Mouse (Mus musculus) stomach, embryonic 15.5 days (tissue): ENCODE measurements around the gene Rassf2. TPM values are rescaled to one million over a fixed set of nuclear protein-coding genes. Genes with fewer than 3 reads are reported as not detected.

ENCODE experiments used
- ATAC-seq: fragments of 200-750 bp; cut with Nextera tagmentation; 2 replicates; pipeline ENCODE4 v1.8.0; 2017; ENCODE audit warnings: low read depth, moderate number of reproducible peaks, moderate TSS enrichment; ENCODE audit not compliant: insufficient read depth, low FRiP score
- H3K27ac ChIP-seq: fragments of 300-500 bp; sonication (generic); 2 replicates; pipeline ENCODE4 v1.5.1; 2015; ENCODE audit warnings: mild to moderate bottlenecking, inconsistent platforms
- H3K27me3 ChIP-seq: fragments of 300-500 bp; sonication (generic); replicated peaks from 2 replicates; pipeline ENCODE4 v1.6.1; 2015; ENCODE audit warnings: inconsistent platforms
- H3K36me3 ChIP-seq: fragments of 300-500 bp; sonication (generic); 2 replicates; pipeline ENCODE4 v1.6.1; 2015; ENCODE audit warnings: inconsistent platforms
- H3K4me1 ChIP-seq: fragments of 300-500 bp; sonication (generic); 2 replicates; pipeline ENCODE4 v1.6.1; 2015; ENCODE audit warnings: inconsistent platforms
- H3K4me2 ChIP-seq: fragments of 300-500 bp; sonication (generic); 2 replicates; pipeline ENCODE4 v1.6.1; 2015; ENCODE audit warnings: mild to moderate bottlenecking, inconsistent platforms
- H3K4me3 ChIP-seq: fragments of 300-500 bp; sonication (generic); replicated peaks from 2 replicates; pipeline ENCODE4 v1.5.1; 2015; ENCODE audit warnings: inconsistent platforms
- H3K9ac ChIP-seq: fragments of 300-500 bp; sonication (generic); 2 replicates; pipeline ENCODE4 v1.6.1; 2015; ENCODE audit warnings: inconsistent platforms
- H3K9me3 ChIP-seq: fragments of 300-500 bp; sonication (generic); 2 replicates; pipeline ENCODE4 v1.6.1; 2016; ENCODE audit warnings: inconsistent platforms
- WGBS: fragments of 180-500 bp; shearing (Covaris S2); methylation state at CpG from one replicate; pipeline ENCODE4 v1.1.7; 2015; 5-methylcytosine and 5-hydroxymethylcytosine counted together
- polyA plus RNA-seq: library from polyadenylated mRNA; unstranded; fragments of >200 nt; fragmentation: Nextera tagmentation; extraction: Ambion mirVana; gene quantifications from 2 replicates; pipeline ENCODE4 v1.2.1, GENCODE M21; 2015

The Rassf2 gene
- polyA plus RNA-seq, 1 experiment from 2014 or later = 10.9 TPM

DNA sequence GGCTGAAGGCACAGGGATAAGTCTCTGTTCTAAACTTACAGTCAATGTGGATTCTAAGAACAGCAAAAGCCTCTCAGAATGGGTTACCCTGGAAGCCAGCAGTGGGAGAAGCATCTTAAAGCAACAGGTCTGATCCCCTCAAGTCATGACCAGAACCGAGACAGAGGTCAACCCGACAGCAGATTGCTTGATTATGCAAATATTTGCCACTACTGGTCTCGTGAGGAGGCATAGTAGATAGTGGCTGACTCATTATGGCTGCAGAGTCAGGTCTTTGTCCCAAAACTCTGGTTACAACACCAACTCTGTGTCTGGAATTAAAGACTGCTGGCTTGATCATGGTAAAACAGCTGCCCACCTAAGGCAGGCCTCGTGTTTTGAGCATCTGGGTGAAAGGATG, 11.9 kb downstream of the Rassf2 start:
- ATAC-seq = no peak
- Histone ChIP-seq H3K4me1 (peaks cover 4% of the 10 kb centered on the region; the same call in 1 of the 2 replicates), H3K4me2 (no peak overlapping the region), H3K36me3 (no peaks in the 10 kb centered on the region), H3K27me3 (no peaks in the 10 kb centered on the region), H3K9ac (no peak overlapping the region), H3K4me3 (no peak overlapping the region), H3K9me3 (no peaks in the 10 kb centered on the region), H3K27ac (no peak overlapping the region)
- 58% methylated on average over 4 of the region's 4 CpGs for WGBS

DNA sequence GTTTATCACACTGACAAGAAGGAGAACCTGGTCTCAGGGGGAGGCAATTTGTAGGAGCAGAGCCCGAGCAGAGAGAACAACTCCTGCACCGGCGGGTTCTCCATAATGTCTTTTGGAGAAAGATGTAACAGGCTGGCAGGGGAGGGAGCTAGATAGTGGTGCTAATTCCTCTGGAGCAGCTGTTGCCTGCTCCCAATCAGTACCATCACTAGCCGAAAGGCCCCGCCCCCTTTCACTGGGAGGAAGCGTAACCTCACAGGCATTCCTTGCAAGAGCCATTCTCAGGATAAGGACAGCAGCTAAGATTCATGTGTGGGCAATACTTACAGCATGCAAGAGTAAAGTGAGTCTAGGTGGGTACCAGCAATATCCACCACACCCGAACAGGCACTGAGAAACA, 12.4 kb downstream of the Rassf2 start:
- Histone ChIP-seq H3K9me3 (no peaks in the 10 kb centered on the region), H3K4me2 (no peak overlapping the region), H3K9ac (no peak overlapping the region), H3K4me1 (peaks cover 4% of the 10 kb centered on the region; the same call in 1 of the 2 replicates), H3K36me3 (no peaks in the 10 kb centered on the region), H3K4me3 (no peak overlapping the region), H3K27ac (no peak overlapping the region), H3K27me3 (no peaks in the 10 kb centered on the region)
- no peak for ATAC-seq
- 30% methylated on average over 7 of the region's 7 CpGs for WGBS

DNA sequence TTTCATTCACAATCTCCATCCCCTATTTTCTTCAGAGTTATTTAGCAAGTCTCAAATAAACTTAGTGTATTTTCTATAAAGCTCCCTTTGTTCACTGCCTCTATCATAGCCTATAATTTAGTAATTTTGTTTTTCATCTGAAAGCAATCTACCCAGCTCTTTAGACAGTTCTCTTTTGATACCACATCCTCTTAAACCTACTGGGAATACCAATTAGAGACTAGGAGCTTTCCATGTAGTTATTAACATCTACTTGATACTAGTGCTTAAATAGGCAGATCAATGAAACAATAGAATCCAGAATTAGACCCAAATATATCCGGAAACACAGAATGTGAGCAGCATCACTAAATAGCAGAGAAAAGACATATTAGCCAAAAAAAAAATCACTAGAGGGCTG, 14.0 kb downstream of the Rassf2 start:
- 93% methylated on average over 1 of the region's 1 CpGs for WGBS
- Histone ChIP-seq H3K9me3 (no peaks in the 10 kb centered on the region), H3K27me3 (no peaks in the 10 kb centered on the region), H3K4me1 (no peaks in the 10 kb centered on the region), H3K4me2 (no peak overlapping the region), H3K36me3 (no peaks in the 10 kb centered on the region), H3K4me3 (no peak overlapping the region), H3K27ac (no peak overlapping the region), H3K9ac (no peak overlapping the region)
- ATAC-seq = no peak

DNA sequence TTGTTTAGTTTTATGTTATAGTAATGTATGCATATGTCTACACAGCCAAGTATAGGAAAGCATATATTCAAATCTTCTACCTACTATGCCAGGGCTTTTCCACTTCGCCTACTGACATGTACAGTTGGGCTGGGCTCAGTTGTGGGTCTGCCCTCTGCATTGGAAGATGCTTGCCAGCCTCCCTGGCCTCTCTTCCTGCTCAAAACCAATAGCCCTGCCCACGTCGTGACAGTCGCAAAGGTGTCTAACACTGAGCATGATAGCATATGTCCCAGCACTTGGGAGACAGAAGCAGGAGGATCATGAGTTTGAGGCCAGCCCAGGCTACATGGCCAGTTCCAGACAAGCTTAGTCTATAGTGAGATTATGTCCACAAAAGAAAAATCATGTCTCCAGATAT, 16.9 kb downstream of the Rassf2 start:
- no peak overlapping the region for H3K4me3 ChIP-seq

DNA sequence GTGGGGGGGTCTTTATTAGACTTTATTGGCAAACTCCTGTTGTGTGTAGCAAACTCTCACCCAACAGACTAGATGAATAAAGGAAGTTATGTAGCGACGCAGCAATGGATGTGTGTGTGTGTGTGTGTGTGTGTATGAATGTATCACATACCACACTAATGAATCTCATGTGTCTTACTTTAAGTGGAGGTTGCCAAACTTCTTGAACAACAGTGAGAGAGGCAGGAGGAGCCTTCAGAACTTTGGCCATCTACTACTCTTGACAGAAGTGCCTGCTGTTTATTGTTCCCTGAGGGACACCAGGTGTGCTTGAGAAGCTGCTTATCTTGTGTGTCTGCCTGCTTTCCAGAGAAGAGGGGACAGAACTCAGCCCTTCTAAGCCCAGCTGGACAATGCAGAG, 19.3 kb downstream of the Rassf2 start:
- H3K9ac ChIP-seq = no peak overlapping the region
- no peak overlapping the region for H3K4me2 ChIP-seq
- H3K9me3 ChIP-seq = no peaks in the 10 kb centered on the region
- no peak for ATAC-seq
- 82% methylated on average over 2 of the region's 2 CpGs for WGBS
- 0 out of 2 replicates have a peak, but pooled peaks cover 5% of the 10 kb centered on the region for H3K4me1 ChIP-seq
- H3K36me3 ChIP-seq = 0 out of 2 replicates have a peak, but pooled peaks cover 2% of the 10 kb centered on the region
- H3K4me3 ChIP-seq = no peak overlapping the region
- no peaks in the 10 kb centered on the region for H3K27me3 ChIP-seq
- H3K27ac ChIP-seq = no peak overlapping the region

More for the DNA sequence above, 16.9 kb downstream of the Rassf2 start:
- Histone ChIP-seq H3K4me1 (no peaks in the 10 kb centered on the region), H3K9ac (no peak overlapping the region), H3K27ac (no peak overlapping the region), H3K36me3 (0 out of 2 replicates have a peak, but pooled peaks cover 2% of the 10 kb centered on the region), H3K4me2 (no peak overlapping the region), H3K27me3 (no peaks in the 10 kb centered on the region), H3K9me3 (no peaks in the 10 kb centered on the region)
- WGBS = 85% methylated on average over 4 of the region's 4 CpGs
- no peak for ATAC-seq

DNA sequence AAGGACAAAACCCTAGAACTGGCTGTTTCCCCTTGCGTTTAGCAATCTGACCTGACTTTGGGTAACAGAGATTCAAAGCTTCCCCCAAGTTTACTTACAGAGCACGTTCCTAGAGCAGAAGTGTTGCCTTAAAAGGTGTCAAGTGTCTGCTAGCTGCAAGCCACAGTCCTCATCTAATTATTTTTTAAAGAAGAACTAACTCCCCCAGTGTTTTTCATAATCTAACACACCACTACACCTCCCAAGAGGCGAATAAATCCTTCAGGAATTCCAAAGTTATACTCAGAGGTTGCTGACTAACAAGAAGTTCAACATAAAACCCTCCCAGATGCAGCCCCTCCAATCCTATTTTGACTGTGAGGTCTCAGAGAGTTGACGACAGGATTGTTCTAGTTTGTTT, 21.9 kb downstream of the Rassf2 start:
- Histone ChIP-seq H3K4me3 (no peak overlapping the region), H3K9ac (no peak overlapping the region), H3K27me3 (no peaks in the 10 kb centered on the region), H3K9me3 (no peaks in the 10 kb centered on the region), H3K36me3 (0 out of 2 replicates have a peak, but pooled peaks cover 2% of the 10 kb centered on the region), H3K27ac (no peak overlapping the region), H3K4me2 (no peak overlapping the region), H3K4me1 (0 out of 2 replicates have a peak, but pooled peaks cover 5% of the 10 kb centered on the region)
- WGBS = 36% methylated on average over 4 of the region's 4 CpGs
- no peak for ATAC-seq

GRCm38 (mm10) chr2:132007475-132007819, 22.6 kb downstream of the Rassf2 start:
- no peak for ATAC-seq
- H3K27ac ChIP-seq = no peak overlapping the region

DNA sequence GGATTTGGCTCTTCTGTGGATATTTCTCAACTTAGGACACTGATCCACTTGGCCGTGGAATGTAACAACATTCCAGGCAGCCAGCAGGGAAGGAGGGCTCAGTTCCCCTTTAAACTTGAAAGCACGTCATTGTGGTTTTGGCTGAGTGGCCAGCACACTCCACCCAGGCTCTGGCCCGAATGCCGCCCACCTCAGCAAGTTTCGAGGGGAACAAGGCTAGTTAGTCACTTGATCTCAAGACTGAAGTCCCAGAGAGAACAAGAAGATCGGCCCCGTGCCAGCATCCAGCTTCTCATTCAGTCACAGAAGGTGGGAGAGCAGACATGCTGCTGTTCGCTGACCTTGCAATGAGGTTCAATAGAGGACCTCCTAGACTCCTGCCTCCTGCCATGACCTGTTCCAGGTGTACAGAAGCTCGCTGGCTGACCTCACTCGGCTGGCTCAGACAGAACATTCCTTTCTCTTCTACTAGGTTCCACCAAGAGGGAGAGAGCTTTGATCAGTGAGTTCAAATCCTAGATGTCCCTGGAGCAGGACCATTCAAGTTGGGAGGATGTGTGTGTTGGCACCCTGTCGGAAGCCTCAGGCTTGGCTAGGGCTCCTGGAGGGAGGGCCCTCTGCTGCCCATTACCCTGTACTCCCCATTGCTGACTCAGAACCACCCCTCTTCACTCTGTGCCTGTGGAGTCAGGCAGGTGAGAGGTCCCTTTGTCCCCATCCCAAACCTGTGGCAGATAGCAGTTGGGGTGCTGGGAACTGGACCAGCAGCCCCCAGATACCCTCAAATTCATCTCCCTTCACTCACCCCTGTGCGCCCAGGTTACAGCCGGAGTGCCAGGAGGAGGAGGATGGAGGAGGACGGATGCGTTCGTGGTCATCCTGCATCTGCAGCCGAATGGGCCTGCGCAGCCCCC, 23.2 kb downstream of the Rassf2 start:
- H3K4me3 ChIP-seq = no peak overlapping the region
- H3K27me3 ChIP-seq = no peaks in the 10 kb centered on the region
- no peak overlapping the region for H3K9ac ChIP-seq
- ATAC-seq = no peak
- WGBS = 75% methylated on average over 18 of the region's 18 CpGs
- H3K9me3 ChIP-seq = no peaks in the 10 kb centered on the region
- 0 out of 2 replicates have a peak, but pooled peaks cover 2% of the 10 kb centered on the region for H3K36me3 ChIP-seq
- H3K4me1 ChIP-seq = 0 out of 2 replicates have a peak, but pooled peaks cover 5% of the 10 kb centered on the region
- no peak overlapping the region for H3K4me2 ChIP-seq
- no peak overlapping the region for H3K27ac ChIP-seq

More at GRCm38 (mm10) chr2:132007475-132007819, 22.6 kb downstream of the Rassf2 start:
- Histone ChIP-seq H3K4me2 (no peak overlapping the region), H3K36me3 (0 out of 2 replicates have a peak, but pooled peaks cover 2% of the 10 kb centered on the region), H3K9ac (no peak overlapping the region), H3K4me3 (no peak overlapping the region), H3K9me3 (no peaks in the 10 kb centered on the region), H3K27me3 (no peaks in the 10 kb centered on the region), H3K4me1 (0 out of 2 replicates have a peak, but pooled peaks cover 5% of the 10 kb centered on the region)
- WGBS = 44% methylated on average over 6 of the region's 6 CpGs

- Histone ChIP-seq H3K9ac (no peak overlapping the region), H3K36me3 (0 out of 2 replicates have a peak, but pooled peaks cover under 1% of the 10 kb centered on the region), H3K27ac (no peak overlapping the region), H3K9me3 (no peaks in the 10 kb centered on the region), H3K27me3 (no peaks in the 10 kb centered on the region), H3K4me2 (no peak overlapping the region), H3K4me3 (no peak overlapping the region), H3K4me1 (0 out of 2 replicates have a peak, but pooled peaks cover 5% of the 10 kb centered on the region)
- ATAC-seq = no peak
- WGBS = 87% methylated on average over 4 of the region's 4 CpGs
Measured at GRCm38 (mm10) chr2:132005445-132005844, 24.6 kb downstream of the Rassf2 start.

- Histone ChIP-seq H3K4me3 (no peak overlapping the region), H3K4me1 (0 out of 2 replicates have a peak, but pooled peaks cover 5% of the 10 kb centered on the region), H3K9ac (no peak overlapping the region), H3K27me3 (no peaks in the 10 kb centered on the region), H3K4me2 (no peak overlapping the region), H3K9me3 (no peaks in the 10 kb centered on the region), H3K27ac (no peak overlapping the region), H3K36me3 (no peaks in the 10 kb centered on the region)
- ATAC-seq = no peak
- 70% methylated on average over 9 of the region's 9 CpGs for WGBS
Measured at GRCm38 (mm10) chr2:132004495-132005136, 25.4 kb downstream of the Rassf2 start.

DNA sequence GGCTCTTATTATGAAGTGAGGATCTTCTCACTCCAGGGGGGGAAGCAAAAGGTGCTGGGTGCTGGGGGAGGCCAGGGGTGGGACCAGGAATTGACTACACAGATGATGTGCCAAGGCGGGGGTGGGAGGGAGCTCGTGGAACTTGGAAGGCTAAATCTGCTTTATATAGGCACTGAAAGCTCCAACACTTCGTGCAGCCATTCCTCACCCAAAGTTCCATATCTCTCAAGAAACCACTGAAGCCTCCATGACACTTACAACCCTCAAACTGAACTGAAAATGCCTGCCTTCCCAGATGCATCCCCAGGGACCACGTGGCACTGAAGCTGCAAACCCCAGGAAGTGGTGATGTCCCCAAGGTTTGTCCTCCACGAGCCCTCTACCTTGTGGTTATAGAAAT, 26.1 kb downstream of the Rassf2 start:
- WGBS = 64% methylated on average over 5 of the region's 5 CpGs
- ATAC-seq = no peak

More for the DNA sequence above, 26.1 kb downstream of the Rassf2 start:
- Histone ChIP-seq H3K9me3 (no peaks in the 10 kb centered on the region), H3K36me3 (no peaks in the 10 kb centered on the region), H3K27ac (no peak overlapping the region), H3K4me1 (0 out of 2 replicates have a peak, but pooled peaks cover 5% of the 10 kb centered on the region), H3K9ac (no peak overlapping the region), H3K4me2 (no peak overlapping the region), H3K4me3 (no peak overlapping the region), H3K27me3 (no peaks in the 10 kb centered on the region)
